Mouse (Mus musculus) right cerebral cortex, postnatal 4 days (tissue): ENCODE data around the gene Snapc3.
"Not testable (repeated sequence)": the region's sequence is repeated elsewhere in the genome, so short reads cannot be mapped to it uniquely, and the experiment has no call there.

ENCODE experiments used
- DNase-seq: peaks from one replicate; pipeline ENCODE4 v3.0.0-alpha.2; 2022

Gene Snapc3

GRCm38 (mm10) chr4:83418781-83419180 lies 1.3 kb downstream of the Snapc3 start:
- DNase-seq = no peak

GRCm38 (mm10) chr4:83423641-83424040 lies 6.1 kb downstream of the Snapc3 start:
- no peak for DNase-seq

GRCm38 (mm10) chr4:83425119-83425518 lies 7.6 kb downstream of the Snapc3 start:
- no peak for DNase-seq

DNA sequence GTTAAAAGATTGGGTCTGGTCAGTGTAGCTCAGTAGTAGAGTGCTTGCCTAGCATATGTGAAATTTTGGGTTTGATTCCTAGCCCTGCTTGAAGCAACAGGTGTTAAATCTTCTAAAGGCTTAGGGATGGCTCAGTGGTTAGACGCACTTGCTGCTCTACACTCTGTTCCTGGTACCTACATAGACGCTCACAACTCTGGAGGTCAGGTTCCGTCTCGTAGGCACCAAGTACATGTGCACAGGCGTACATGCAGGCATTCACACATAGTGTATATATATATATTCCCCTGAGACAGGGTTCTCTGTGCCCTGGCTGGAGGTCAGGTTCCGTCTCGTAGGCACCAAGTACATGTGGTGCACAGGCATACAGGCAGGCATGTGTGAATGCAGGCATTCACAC lies 9.6 kb downstream of the Snapc3 start:
- no peak for DNase-seq

GRCm38 (mm10) chr4:83427696-83428095 lies 10.2 kb downstream of the Snapc3 start:
- no peak for DNase-seq

- no peak for DNase-seq
These were observed 11.3 kb downstream of the Snapc3 start for GRCm38 (mm10) chr4:83428845-83429244.

GRCm38 (mm10) chr4:83431950-83432349 lies 14.4 kb downstream of the Snapc3 start:
- DNase-seq = no peak

- no peak for DNase-seq
These were observed 15.4 kb downstream of the Snapc3 start for GRCm38 (mm10) chr4:83432901-83433300.

- DNase-seq = no peak
These were observed 18.9 kb downstream of the Snapc3 start for GRCm38 (mm10) chr4:83436375-83436774.

GRCm38 (mm10) chr4:83438116-83438515 lies 20.6 kb downstream of the Snapc3 start:
- no peak for DNase-seq

- DNase-seq = no peak
These were observed 21.5 kb downstream of the Snapc3 start for GRCm38 (mm10) chr4:83439045-83439444.

DNA sequence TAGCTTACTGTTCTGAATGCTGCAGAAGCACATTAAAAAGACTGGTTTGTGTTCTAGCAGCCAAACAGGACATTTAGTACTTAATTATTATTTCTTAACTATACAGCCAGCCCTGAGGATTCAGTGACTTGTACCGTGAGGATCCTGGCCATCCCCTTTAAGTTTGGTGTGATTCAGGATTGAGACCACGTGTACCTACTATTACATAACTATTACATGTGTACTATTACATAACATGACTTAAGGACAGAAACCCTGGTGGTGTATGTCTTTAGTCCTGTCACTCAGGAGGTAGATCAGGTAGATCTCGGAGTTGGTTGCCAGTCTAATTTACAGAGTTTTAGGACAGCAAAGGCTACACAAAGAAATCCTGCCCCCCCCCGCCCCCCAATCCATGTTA lies 23.5 kb downstream of the Snapc3 start:
- DNase-seq = no peak

DNA sequence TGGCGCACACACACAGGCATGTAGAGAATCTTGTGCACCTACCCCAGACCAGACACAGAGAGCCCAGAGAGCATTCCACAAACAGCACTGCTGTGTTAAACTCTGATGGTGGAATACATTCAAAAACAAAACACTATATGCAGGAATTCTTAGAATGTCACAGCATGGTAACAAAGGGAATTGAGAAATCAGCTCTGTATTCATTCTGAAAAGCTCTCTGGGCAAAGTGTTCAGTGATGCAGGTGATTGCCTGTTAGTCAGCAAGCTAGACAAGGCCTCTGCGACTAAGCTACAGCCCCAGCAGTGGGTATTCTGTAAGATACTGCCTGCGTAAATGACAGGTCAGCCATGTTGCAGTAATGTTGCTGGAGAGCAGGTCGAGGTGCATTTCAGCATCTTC lies 33.3 kb downstream of the Snapc3 start:
- no peak for DNase-seq

DNA sequence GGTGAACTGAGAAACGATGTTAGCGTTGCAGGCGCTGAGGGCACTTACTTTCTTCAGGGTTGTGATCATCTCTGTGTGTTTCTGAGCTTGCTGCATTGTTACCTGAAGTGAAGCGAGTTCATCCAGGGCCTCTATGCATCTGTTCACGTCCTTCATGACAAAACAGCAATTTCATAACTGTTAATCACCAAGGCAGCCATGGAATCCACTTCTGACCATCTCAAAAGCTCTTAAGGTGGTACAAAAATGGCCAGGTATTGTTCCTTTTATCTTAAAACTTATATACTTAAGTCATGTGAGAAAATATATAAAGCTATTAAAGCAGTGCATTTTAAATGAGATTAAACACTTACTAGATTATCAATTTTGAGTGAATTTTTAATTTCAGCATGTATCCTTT lies 42.6 kb downstream of the Snapc3 start:
- no peak for DNase-seq

GRCm38 (mm10) chr4:83464827-83465226 lies 47.3 kb downstream of the Snapc3 start:
- no peak for DNase-seq

- peak; percentile 29 for DNase-seq
These were observed 50.1 kb downstream of the Snapc3 start for GRCm38 (mm10) chr4:83467615-83468014.

DNA sequence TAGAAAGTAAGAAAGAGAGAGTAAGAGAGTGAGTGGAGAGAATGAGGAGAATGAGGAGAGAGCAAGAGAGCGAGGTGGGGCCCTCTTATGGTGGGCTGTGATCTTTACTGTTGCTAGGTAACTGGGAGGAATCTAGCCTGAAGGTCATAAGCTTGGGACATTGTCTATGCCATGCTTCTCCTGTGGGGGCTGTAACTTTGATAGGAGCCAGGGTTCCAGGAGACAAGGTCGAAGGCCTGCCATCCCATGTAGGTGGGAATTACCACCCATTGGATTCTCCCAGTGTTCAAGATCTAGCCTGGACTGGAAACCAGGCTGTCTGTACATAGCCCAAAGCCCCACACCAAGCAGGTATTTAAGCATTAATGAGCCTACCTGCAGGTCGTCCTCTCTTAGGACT lies 50.7 kb downstream of the Snapc3 start:
- DNase-seq = no peak

DNA sequence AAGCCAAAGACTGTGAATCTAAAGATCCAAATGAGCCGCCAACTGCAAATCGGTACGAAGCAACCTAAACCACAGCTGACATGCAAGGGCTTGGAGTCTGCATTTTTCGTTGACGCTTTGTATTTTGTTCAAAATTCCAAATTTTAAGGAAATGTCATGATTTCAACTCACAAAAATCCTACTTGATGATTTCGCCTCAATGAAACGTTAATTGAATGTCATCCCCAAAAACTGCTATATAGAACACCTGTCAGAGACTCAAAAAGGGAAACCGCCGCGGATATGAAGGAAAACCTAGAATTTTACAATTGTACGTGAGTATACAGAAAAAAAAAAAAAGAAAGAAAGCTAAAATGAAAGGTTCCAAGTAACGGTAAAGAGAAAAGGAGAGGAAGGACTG lies 67.7 kb downstream of the Snapc3 start:
- no peak for DNase-seq

- DNase-seq = peak; percentile 88
These were observed 68.2 kb downstream of the Snapc3 start for GRCm38 (mm10) chr4:83485735-83486116.

DNA sequence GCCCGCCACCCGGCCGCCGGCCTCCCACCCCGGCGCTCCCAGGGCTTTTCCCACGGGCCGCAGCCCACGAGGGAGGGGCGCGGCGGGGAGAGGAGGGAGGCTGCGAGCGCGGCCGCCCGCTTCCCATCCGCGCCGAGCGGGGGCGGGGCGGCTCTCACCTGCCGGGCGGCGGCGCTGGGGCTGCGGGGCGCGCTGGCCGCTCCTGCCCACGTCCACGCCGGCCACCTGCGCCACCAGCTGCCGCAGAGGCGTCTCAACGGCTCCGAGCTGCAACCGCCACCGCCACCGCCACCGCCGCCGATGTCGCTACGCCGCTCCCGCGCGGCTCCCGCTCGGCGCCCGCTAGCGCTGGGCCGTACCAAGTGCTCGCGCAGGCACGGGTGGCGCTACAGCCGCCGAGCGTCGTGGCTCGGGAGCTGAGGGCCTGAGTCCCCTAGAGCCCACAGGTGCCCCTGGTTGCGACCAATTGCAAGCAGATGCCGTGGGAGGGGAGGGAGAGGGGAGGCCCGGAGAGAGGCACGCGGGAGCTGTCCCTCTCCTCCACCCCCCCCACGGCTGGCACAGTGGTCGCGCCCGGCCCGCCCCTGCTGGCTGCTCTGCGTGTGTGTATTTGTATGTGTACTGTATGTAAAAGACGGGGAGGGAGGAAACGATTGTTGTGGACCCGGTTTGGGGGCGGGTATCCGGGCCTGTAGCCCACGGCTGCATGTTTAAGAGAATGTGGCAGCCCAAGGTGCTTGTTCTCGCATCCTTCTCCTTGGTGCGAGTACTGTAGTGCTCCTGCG lies 68.8 kb downstream of the Snapc3 start, which contains the start of gene Psip1:
Gene Psip1, minus strand, starts transcription at position 343 of the 785 bp plus-strand sequence.
- peak; percentile 94 for DNase-seq

DNA sequence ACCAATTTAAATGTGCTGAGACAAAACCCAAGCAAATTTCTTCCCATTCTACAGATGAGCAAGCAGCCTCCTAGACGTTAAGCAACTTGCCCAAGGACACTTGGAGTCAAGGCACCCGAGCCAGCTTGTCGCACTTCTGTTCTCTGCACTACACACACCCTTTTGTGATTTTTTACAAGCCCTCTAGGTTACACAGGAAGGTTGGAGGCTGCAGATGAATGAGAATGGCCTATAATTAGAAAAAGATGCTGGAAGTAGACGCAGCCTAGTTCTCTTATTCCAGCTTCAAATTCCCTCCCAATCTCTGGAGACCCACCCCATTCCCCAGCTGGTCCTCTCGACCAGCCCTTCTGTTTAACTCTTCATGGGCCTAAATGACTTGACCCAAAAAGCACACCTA lies 71.6 kb downstream of the Snapc3 start:
- DNase-seq = no peak

DNA sequence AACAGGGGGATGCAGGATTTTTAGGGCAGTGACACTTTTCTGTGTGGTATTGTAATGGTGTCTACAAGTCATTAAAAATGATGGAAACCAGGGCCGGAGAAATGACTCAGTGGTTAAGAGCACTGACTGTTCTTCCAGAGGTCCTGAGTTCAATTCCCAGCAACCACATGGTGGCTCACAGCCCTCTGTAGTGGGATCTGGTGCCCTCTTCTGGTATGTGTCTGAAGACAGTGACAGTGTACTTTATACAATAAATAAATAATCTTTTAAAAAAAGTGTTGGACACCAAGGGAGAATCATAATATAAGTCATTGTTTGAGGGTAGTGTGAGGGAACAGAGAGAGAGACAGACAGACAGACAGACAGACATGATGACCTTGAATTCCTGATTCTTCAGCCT lies 75.6 kb downstream of the Snapc3 start:
- no peak for DNase-seq

DNA sequence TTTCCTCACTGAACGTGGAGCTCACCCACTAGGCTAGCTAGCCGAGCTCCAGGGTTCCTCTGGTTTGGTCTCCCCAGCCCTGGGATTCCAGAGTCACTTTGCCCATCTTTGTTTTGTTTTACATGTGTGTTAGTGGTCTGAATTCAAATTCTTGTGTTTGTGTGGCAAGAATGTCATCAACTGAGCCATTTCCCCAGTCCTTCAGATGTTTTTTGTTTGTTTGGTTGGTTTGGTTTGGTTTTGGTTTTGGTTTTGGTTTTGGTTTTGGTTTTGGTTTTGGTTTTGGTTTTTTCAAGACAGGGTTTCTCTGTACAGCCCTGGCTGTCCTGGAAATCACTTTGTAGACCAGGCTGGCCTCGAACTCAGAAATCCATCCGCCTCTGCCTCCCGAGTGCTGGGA lies 79.5 kb downstream of the Snapc3 start:
- DNase-seq = not testable (repeated sequence)

GRCm38 (mm10) chr4:83500154-83501036 lies 82.9 kb downstream of the Snapc3 start:
- peak; percentile 42 for DNase-seq
